Mouse (Mus musculus) small intestine, adult 10 weeks (tissue): ENCODE measurements around the gene Immp1l. TPM values are rescaled to one million over a fixed set of nuclear protein-coding genes. Genes with fewer than 3 reads are reported as not detected.

Source experiments
- polyA plus RNA-seq: library from polyadenylated mRNA; stranded (reverse); fragments of 350-450 nt; fragmentation: Illumina TruSeq; extraction: RNeasy Lipid Tissue Mini Kit (QIAGEN cat#74804); gene quantifications from one replicate; pipeline ENCODE4 v1.2.3, GENCODE M21; 2014; ENCODE audit warnings: low replicate concordance

Immp1l gene
- polyA plus RNA-seq = 162 TPM

GRCm38 (mm10) chr2:105903896-105904756 is at the start of gene Immp1l, which contains the start of gene Elp4:
Gene Immp1l (plus strand): TSS chr2:105904638.
Gene Elp4 (minus strand): TSS chr2:105904564.

GRCm38 (mm10) chr2:106002835-106003739 is 98.6 kb downstream of the Immp1l start, which contains the start of gene Dnajc24:
Gene Dnajc24 (minus strand): TSS chr2:106003549.

Other genes starting within 250 kb of the Immp1l start
- gene Pax6, start 235.7 kb upstream of the Immp1l start, polyA plus RNA-seq = 2.0 TPM
- gene Elp4, start 74 bp upstream of the Immp1l start, polyA plus RNA-seq = 18.9 TPM
- gene Dnajc24, start 98.9 kb downstream of the Immp1l start, polyA plus RNA-seq = 22.0 TPM